Mouse (Mus musculus): ENCODE data around the gene Prdx2. TPM values are rescaled to one million over a fixed set of nuclear protein-coding genes. Genes with fewer than 3 reads are reported as not detected.

Gene Prdx2
- polyA plus RNA-seq, 1 experiment from 2014 or later: 590 TPM

- peak overlapping the region; percentile 87 for H3K9ac ChIP-seq (ENCODE audit: low read depth, low read length)
- ATAC-seq: peak; percentile 67
- peaks cover 40% of the 10 kb centered on the region for H3K4me1 ChIP-seq (ENCODE audit: control insufficient read depth, insufficient read depth, low read length)
- no peaks in the 10 kb centered on the region for H3K36me3 ChIP-seq (ENCODE audit: control insufficient read depth, insufficient read depth, low read length)
- H3K4me2 ChIP-seq (ENCODE audit: low read depth, low read length): peak overlapping the region; percentile 97
- WGBS: under 1% methylated on average over 61 of the region's 61 CpGs
- H3K27me3 ChIP-seq (replicated peaks; ENCODE audit: control insufficient read depth, insufficient read depth, low read length): no peaks in the 10 kb centered on the region
- H3K9me3 ChIP-seq (ENCODE audit: control insufficient read depth, low read length): no peaks in the 10 kb centered on the region
- H3K4me3 ChIP-seq (ENCODE audit: low read length): peak overlapping the region; percentile 76
- H3K27ac ChIP-seq (ENCODE audit: low read length): peak overlapping the region; percentile 98
Measured at GRCm38 (mm10) chr8:84976031-84976762, 6.8 kb downstream of the Prdx2 start.

GRCm38 (mm10) chr8:84976763-84977434 is 7.5 kb downstream of the Prdx2 start:
- ATAC-seq: no peak
- peaks cover 46% of the 10 kb centered on the region for H3K4me1 ChIP-seq (ENCODE audit: control insufficient read depth, insufficient read depth, low read length)
- H3K27me3 ChIP-seq (replicated peaks; ENCODE audit: control insufficient read depth, insufficient read depth, low read length): no peaks in the 10 kb centered on the region

GRCm38 (mm10) chr8:84977435-84978247 is 8.3 kb downstream of the Prdx2 start:
- peak overlapping the region; percentile 97 for H3K4me2 ChIP-seq (ENCODE audit: low read depth, low read length)
- H3K36me3 ChIP-seq (ENCODE audit: control insufficient read depth, insufficient read depth, low read length): no peaks in the 10 kb centered on the region
- H3K9ac ChIP-seq (ENCODE audit: low read depth, low read length): peak overlapping the region; percentile 87
- peak overlapping the region; percentile 98 for H3K27ac ChIP-seq (ENCODE audit: low read length)
- H3K4me1 ChIP-seq (ENCODE audit: control insufficient read depth, insufficient read depth, low read length): peaks cover 53% of the 10 kb centered on the region
- peak overlapping the region; percentile 76 for H3K4me3 ChIP-seq (ENCODE audit: low read length)
- H3K9me3 ChIP-seq (ENCODE audit: control insufficient read depth, low read length): no peaks in the 10 kb centered on the region
- WGBS: under 1% methylated on average over 70 of the region's 70 CpGs
- H3K27me3 ChIP-seq (replicated peaks; ENCODE audit: control insufficient read depth, insufficient read depth, low read length): no peaks in the 10 kb centered on the region
- ATAC-seq: no peak

More at GRCm38 (mm10) chr8:84976763-84977434, 7.5 kb downstream of the Prdx2 start:
- Histone ChIP-seq H3K9me3 (ENCODE audit: control insufficient read depth, low read length) (no peaks in the 10 kb centered on the region), H3K27ac (ENCODE audit: low read length) (peak overlapping the region; percentile 98), H3K4me2 (ENCODE audit: low read depth, low read length) (peak overlapping the region; percentile 97), H3K4me3 (ENCODE audit: low read length) (peak overlapping the region; percentile 76), H3K9ac (ENCODE audit: low read depth, low read length) (peak overlapping the region; percentile 87), H3K36me3 (ENCODE audit: control insufficient read depth, insufficient read depth, low read length) (no peaks in the 10 kb centered on the region)
- 2% methylated on average over 25 of the region's 25 CpGs for WGBS

GRCm38 (mm10) chr8:84978248-84978940 is 9.0 kb downstream of the Prdx2 start, which contains the start of gene Junb:
Gene Junb (minus strand): TSS chr8:84978718.
- Histone ChIP-seq H3K9ac (ENCODE audit: low read depth, low read length) (peak within 1 kb of the TSS; percentile 87), H3K36me3 (ENCODE audit: control insufficient read depth, insufficient read depth, low read length) (no peaks in the 10 kb centered on the region), H3K9me3 (ENCODE audit: control insufficient read depth, low read length) (no peaks in the 10 kb centered on the region), H3K4me3 (ENCODE audit: low read length) (peak within 1 kb of the TSS; percentile 76), H3K27ac (ENCODE audit: low read length) (peak within 1 kb of the TSS; percentile 98), H3K27me3 (replicated peaks; ENCODE audit: control insufficient read depth, insufficient read depth, low read length) (no peaks in the 10 kb centered on the region), H3K4me1 (ENCODE audit: control insufficient read depth, insufficient read depth, low read length) (peaks cover 53% of the 10 kb centered on the region), H3K4me2 (ENCODE audit: low read depth, low read length) (peak within 1 kb of the TSS; percentile 97)
- peak; percentile 57 for ATAC-seq
- 0% methylated on average over 63 of the region's 63 CpGs for WGBS

- peak; percentile 49 for ATAC-seq
Measured at GRCm38 (mm10) chr8:84979599-84980421, 10.4 kb downstream of the Prdx2 start.

GRCm38 (mm10) chr8:84980622-84981358 is 11.4 kb downstream of the Prdx2 start:
- Histone ChIP-seq H3K9ac (ENCODE audit: low read depth, low read length) (peak overlapping the region; percentile 87), H3K27me3 (replicated peaks; ENCODE audit: control insufficient read depth, insufficient read depth, low read length) (no peaks in the 10 kb centered on the region), H3K4me3 (ENCODE audit: low read length) (peak overlapping the region; percentile 76), H3K4me2 (ENCODE audit: low read depth, low read length) (peak overlapping the region; percentile 97; the same call in 1 of the 2 replicates), H3K27ac (ENCODE audit: low read length) (peak overlapping the region; percentile 98), H3K4me1 (ENCODE audit: control insufficient read depth, insufficient read depth, low read length) (peaks cover 66% of the 10 kb centered on the region), H3K9me3 (ENCODE audit: control insufficient read depth, low read length) (no peaks in the 10 kb centered on the region), H3K36me3 (ENCODE audit: control insufficient read depth, insufficient read depth, low read length) (no peaks in the 10 kb centered on the region)
- ATAC-seq: no peak
- 23% methylated on average over 11 of the region's 11 CpGs for WGBS

More at GRCm38 (mm10) chr8:84979599-84980421, 10.4 kb downstream of the Prdx2 start:
- peak overlapping the region; percentile 97 for H3K4me2 ChIP-seq (ENCODE audit: low read depth, low read length)
- H3K36me3 ChIP-seq (ENCODE audit: control insufficient read depth, insufficient read depth, low read length): no peaks in the 10 kb centered on the region
- H3K9ac ChIP-seq (ENCODE audit: low read depth, low read length): peak overlapping the region; percentile 87
- H3K4me3 ChIP-seq (ENCODE audit: low read length): peak overlapping the region; percentile 76
- no peaks in the 10 kb centered on the region for H3K27me3 ChIP-seq (replicated peaks; ENCODE audit: control insufficient read depth, insufficient read depth, low read length)
- H3K4me1 ChIP-seq (ENCODE audit: control insufficient read depth, insufficient read depth, low read length): peaks cover 66% of the 10 kb centered on the region
- peak overlapping the region; percentile 98 for H3K27ac ChIP-seq (ENCODE audit: low read length)
- WGBS: under 1% methylated on average over 42 of the region's 42 CpGs
- no peaks in the 10 kb centered on the region for H3K9me3 ChIP-seq (ENCODE audit: control insufficient read depth, low read length)

- ATAC-seq: no peak
- H3K27ac ChIP-seq (ENCODE audit: low read length): peak overlapping the region; percentile 98
- H3K9me3 ChIP-seq (ENCODE audit: control insufficient read depth, low read length): no peaks in the 10 kb centered on the region
- H3K27me3 ChIP-seq (replicated peaks; ENCODE audit: control insufficient read depth, insufficient read depth, low read length): 0 out of 2 replicates have a peak, but pooled peaks cover 2% of the 10 kb centered on the region
- H3K4me1 ChIP-seq (ENCODE audit: control insufficient read depth, insufficient read depth, low read length): peaks cover 61% of the 10 kb centered on the region
- WGBS: 77% methylated on average over 15 of the region's 15 CpGs
- H3K4me2 ChIP-seq (ENCODE audit: low read depth, low read length): no peak overlapping the region
- H3K36me3 ChIP-seq (ENCODE audit: control insufficient read depth, insufficient read depth, low read length): no peaks in the 10 kb centered on the region
- peak overlapping the region; percentile 44 for H3K9ac ChIP-seq (ENCODE audit: low read depth, low read length)
- no peak overlapping the region for H3K4me3 ChIP-seq (ENCODE audit: low read length)
Measured at GRCm38 (mm10) chr8:84981644-84982498, 12.5 kb downstream of the Prdx2 start.

Measured in intestine, embryonic 16.5 days (tissue).